Mouse (Mus musculus) liver, embryonic 14.5 days (tissue): ENCODE data around the gene Rhbdl3.

Experiments
- CTCF ChIP-seq: IDR thresholded peaks from 2 replicates; pipeline ENCODE4 v1.5.1; 2016; ENCODE audit warnings: antibody characterized with exemption, low read depth, control low read depth
- EP300 ChIP-seq: IDR thresholded peaks from 2 replicates; pipeline ENCODE4 v1.6.1; 2016; ENCODE audit warnings: antibody characterized with exemption, low read depth

DNA sequence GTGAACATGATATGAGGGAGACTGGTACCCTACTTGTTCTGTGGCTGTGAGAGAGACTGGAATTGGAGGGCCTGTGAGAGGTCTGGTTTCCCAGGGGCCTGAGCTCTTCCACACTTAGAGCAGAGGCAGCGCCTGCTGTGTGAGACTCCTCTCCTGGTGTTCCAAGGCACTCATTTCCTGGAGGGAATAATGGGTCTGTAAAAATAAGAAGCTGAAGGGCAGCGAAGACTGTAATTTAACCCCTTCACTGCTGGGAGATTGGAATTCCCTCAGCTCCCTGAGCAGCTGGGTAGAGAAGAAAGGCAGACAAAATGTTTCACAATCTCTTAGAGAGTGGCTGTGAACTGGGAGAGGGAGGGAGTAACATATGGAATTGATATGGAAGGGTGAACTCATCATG, 41.8 kb downstream of the Rhbdl3 start:
- no peak for TF ChIP-seq CTCF
- TF ChIP-seq EP300: no peak
